Mouse (Mus musculus) kidney, postnatal 36 days (tissue): ENCODE measurements at regions not wholly inside any gene's neighbourhood (a gene's known extent, or its start where the extent isn't known, plus 50 kb on each side); places are given as distances from the start of the nearest gene placed in this dataset.

ENCODE experiments used
- DNase-seq, 2 experiments: peaks; one replicate each; pipeline ENCODE4 v3.0.0; 2021 to 2022; ENCODE audit warnings: mixed read lengths in 2 of 2

GRCm38 (mm10) chr7:39866674-39867428, 349.3 kb downstream of the Zfp619 start:
- peak; percentile 17 to 19 for DNase-seq

GRCm38 (mm10) chr7:39867451-39867850, 349.9 kb downstream of the Zfp619 start:
- DNase-seq, result no peak

GRCm38 (mm10) chr7:39882113-39882512, 364.5 kb downstream of the Zfp619 start:
- peak in 1 of 2 experiments; percentile 1 for DNase-seq

GRCm38 (mm10) chr7:39894208-39894896, 376.8 kb downstream of the Zfp619 start:
- no peak for DNase-seq

- no peak for DNase-seq
These were observed 379.4 kb downstream of the Zfp619 start for GRCm38 (mm10) chr7:39896918-39897317.

- peak in 1 of 2 experiments; percentile 25 for DNase-seq
These were observed 380.7 kb downstream of the Zfp619 start for GRCm38 (mm10) chr7:39898268-39898667.

GRCm38 (mm10) chr7:39933946-39934345, 416.4 kb downstream of the Zfp619 start:
- no peak for DNase-seq

GRCm38 (mm10) chr7:39937262-39937661, 419.7 kb downstream of the Zfp619 start:
- no peak for DNase-seq

GRCm38 (mm10) chr7:39942262-39942900, 424.8 kb downstream of the Zfp619 start:
- no peak for DNase-seq

- no peak for DNase-seq
These were observed 436.5 kb downstream of the Zfp619 start for GRCm38 (mm10) chr7:39954110-39954509.

GRCm38 (mm10) chr7:39954931-39955330, 437.4 kb downstream of the Zfp619 start:
- DNase-seq, result no peak

- DNase-seq, result no peak
These were observed 460.6 kb downstream of the Zfp619 start for GRCm38 (mm10) chr7:39978121-39978520.

- DNase-seq, result no peak
These were observed 464.1 kb downstream of the Zfp619 start for GRCm38 (mm10) chr7:39981647-39982046.
